Mouse (Mus musculus) CH12.LX (cell line): ENCODE results near the gene Ryr3. TPM values are rescaled to one million over a fixed set of nuclear protein-coding genes. Genes with fewer than 3 reads are reported as not detected.
A peak's percentile ranks its signal among the peaks of the same experiment; 100 is the strongest.

Experiments used
- DNase-seq: peaks from one replicate; pipeline ENCODE4 v3.0.0-alpha.2; 2013; ENCODE audit errors: extremely low read depth
- H3K27ac ChIP-seq: 2 replicates; pipeline ENCODE4 v1.5.1; 2012; ENCODE audit warnings: low read depth, mild to moderate bottlenecking, control low read depth, moderate library complexity; ENCODE audit not compliant: insufficient read depth
- H3K27me3 ChIP-seq: replicated peaks from 2 replicates; pipeline ENCODE3; 2012; ENCODE audit warnings: inconsistent platforms
- H3K36me3 ChIP-seq, 2 experiments: replicated peaks in 1 of 2; 2 replicates each; pipeline versions ENCODE3 to v1.6.1; 2012; ENCODE audit warnings: inconsistent platforms in 1 of 2, low read length in 1 of 2, mild to moderate bottlenecking in 1 of 2, mixed read lengths in 1 of 2, moderate library complexity in 1 of 2; ENCODE audit not compliant: control insufficient read depth in 1 of 2, insufficient read depth in 1 of 2
- H3K4me1 ChIP-seq, 2 experiments: 2 replicates each; pipeline ENCODE4 v1.6.1; 2012; ENCODE audit warnings: inconsistent platforms in 1 of 2, moderate library complexity in 1 of 2; ENCODE audit not compliant: insufficient read depth in 2 of 2, control insufficient read depth in 1 of 2
- H3K4me2 ChIP-seq: 2 replicates; pipeline ENCODE4 v1.6.1; 2012; ENCODE audit warnings: low read depth, mild to moderate bottlenecking, control low read depth; ENCODE audit not compliant: poor library complexity, insufficient read depth, severe bottlenecking
- H3K4me3 ChIP-seq, 3 experiments: fragments of 150-350 bp in 1 of 3; sonication (generic) in 1 of 3; replicated peaks in 1 of 3; 2 replicates each; pipeline versions ENCODE3 to v1.5.1; 2011 to 2012; ENCODE audit warnings: low read depth in 2 of 3, low read length in 2 of 3, mild to moderate bottlenecking in 2 of 3, moderate library complexity in 2 of 3, control low read depth in 1 of 3, improper control_type of control experiment in 1 of 3, inconsistent platforms in 1 of 3, mixed read lengths in 1 of 3; ENCODE audit not compliant: poor library complexity in 1 of 3
- H3K79me2 ChIP-seq: replicated peaks from 2 replicates; pipeline ENCODE4 v1.6.1; 2012; ENCODE audit warnings: mild to moderate bottlenecking, moderate library complexity; ENCODE audit not compliant: control insufficient read depth, poor library complexity, insufficient read depth, severe bottlenecking; ENCODE audit errors: extremely low read depth
- H3K9ac ChIP-seq: 2 replicates; pipeline ENCODE4 v1.6.1; 2012; ENCODE audit warnings: low read depth, mild to moderate bottlenecking, control low read depth, moderate library complexity; ENCODE audit not compliant: insufficient read depth
- H3K9me3 ChIP-seq: replicated peaks from 2 replicates; pipeline ENCODE3; 2012; ENCODE audit warnings: low read length, inconsistent platforms, mixed read lengths
- BHLHE40 ChIP-seq: IDR thresholded peaks from 2 replicates; pipeline ENCODE4 v1.6.1; 2011; ENCODE audit warnings: mild to moderate bottlenecking, low read depth, low read length, improper control_type of control experiment
- CHD1 ChIP-seq: IDR thresholded peaks from 2 replicates; pipeline ENCODE4 v1.6.1; 2012; ENCODE audit warnings: low read depth, low read length, improper control_type of control experiment, inconsistent platforms
- CHD2 ChIP-seq: IDR thresholded peaks from 2 replicates; pipeline ENCODE4 v1.6.1; 2011; ENCODE audit warnings: low read length, improper control_type of control experiment
- ELF1 ChIP-seq: IDR thresholded peaks from 2 replicates; pipeline ENCODE4 v1.6.1; 2014; ENCODE audit warnings: low read depth, mild to moderate bottlenecking, inconsistent platforms, low read length, improper control_type of control experiment
- EP300 ChIP-seq: IDR thresholded peaks from 2 replicates; pipeline ENCODE4 v1.6.1; 2011; ENCODE audit warnings: low read length, improper control_type of control experiment
- ETS1 ChIP-seq: conservative IDR thresholded peaks from 2 replicates; pipeline ENCODE4 v1.6.1; 2012; ENCODE audit warnings: low read depth, mild to moderate bottlenecking, inconsistent platforms, low read length, improper control_type of control experiment, moderate library complexity
- IRF4 ChIP-seq: IDR thresholded peaks from 2 replicates; pipeline ENCODE4 v1.6.1; 2014; ENCODE audit warnings: low read depth, mild to moderate bottlenecking, inconsistent platforms, low read length, improper control_type of control experiment
- JUN ChIP-seq: IDR thresholded peaks from 2 replicates; pipeline ENCODE4 v1.6.1; 2011; ENCODE audit warnings: low read depth, mild to moderate bottlenecking, low read length, improper control_type of control experiment, moderate library complexity; ENCODE audit not compliant: insufficient read depth
- JUND ChIP-seq: conservative IDR thresholded peaks from 2 replicates; pipeline ENCODE4 v1.6.1; 2011; ENCODE audit warnings: low read depth, low read length, improper control_type of control experiment
- MAX ChIP-seq: IDR thresholded peaks from 2 replicates; pipeline ENCODE4 v1.6.1; 2011; ENCODE audit warnings: low read length, improper control_type of control experiment
- MEF2A ChIP-seq: IDR thresholded peaks from 2 replicates; pipeline ENCODE4 v1.6.1; 2014; ENCODE audit warnings: low read depth, mild to moderate bottlenecking, inconsistent platforms, low read length, improper control_type of control experiment, borderline replicate concordance
- MXI1 ChIP-seq: IDR thresholded peaks from 2 replicates; pipeline ENCODE4 v1.6.1; 2011; ENCODE audit warnings: mild to moderate bottlenecking, low read depth, low read length, improper control_type of control experiment
- MYC ChIP-seq: IDR thresholded peaks from 2 replicates; pipeline ENCODE4 v1.6.1; 2011; ENCODE audit warnings: low read depth, mild to moderate bottlenecking, improper control_type of control experiment, low read length
- NELFE ChIP-seq: IDR thresholded peaks from 2 replicates; pipeline ENCODE4 v1.6.1; 2011; ENCODE audit warnings: low read depth, low read length, improper control_type of control experiment
- PAX5 ChIP-seq: IDR thresholded peaks from 2 replicates; pipeline ENCODE4 v1.6.1; 2012; ENCODE audit warnings: low read length, inconsistent platforms, mixed read lengths
- POLR2A ChIP-seq: IDR thresholded peaks from 2 replicates; pipeline ENCODE4 v1.6.1; 2011; ENCODE audit warnings: low read depth, mild to moderate bottlenecking, improper control_type of control experiment, low read length
- POLR2AphosphoS2 ChIP-seq: IDR thresholded peaks from 2 replicates; pipeline ENCODE4 v1.6.1; 2011; ENCODE audit warnings: low read depth, low read length, improper control_type of control experiment
- RCOR1 ChIP-seq: conservative IDR thresholded peaks from 2 replicates; pipeline ENCODE4 v1.6.1; 2012; ENCODE audit warnings: low read depth, mild to moderate bottlenecking, inconsistent platforms, low read length, improper control_type of control experiment
- SMC3 ChIP-seq: IDR thresholded peaks from 2 replicates; pipeline ENCODE4 v1.6.1; 2011; ENCODE audit warnings: low read depth, low read length, improper control_type of control experiment
- UBTF ChIP-seq: IDR thresholded peaks from 2 replicates; pipeline ENCODE4 v1.6.1; 2012; ENCODE audit warnings: low read depth, mild to moderate bottlenecking, inconsistent platforms, low read length, improper control_type of control experiment, moderate library complexity
- USF1 ChIP-seq: IDR thresholded peaks from 2 replicates; pipeline ENCODE4 v1.6.1; 2014; ENCODE audit warnings: low read depth, mild to moderate bottlenecking, inconsistent platforms, low read length, improper control_type of control experiment
- USF2 ChIP-seq: conservative IDR thresholded peaks from 2 replicates; pipeline ENCODE4 v1.6.1; 2011; ENCODE audit warnings: low read depth, low read length, improper control_type of control experiment
- ZNF384 ChIP-seq: IDR thresholded peaks from 2 replicates; pipeline ENCODE4 v1.6.1; 2012; ENCODE audit warnings: low read depth, low read length, improper control_type of control experiment, inconsistent platforms
- dilution Hi-C: fragments of 300-500 bp; cut with MboI; formaldehyde crosslinking; loops from 2 replicates; pipeline ENCODE4 v1.14.3; 2020; ENCODE audit warnings: low sequenced_read_pairs; ENCODE audit not compliant: extremely low pct_unique_long_range_greater_than_20kb, extremely low pct_ligation_motif_present
- in situ Hi-C: fragments of 300-500 bp; cut with MboI; formaldehyde crosslinking; loops from 3 replicates; pipeline ENCODE4 v1.14.3; 2019; ENCODE audit warnings: low sequenced_read_pairs, low pct_ligation_motif_present, low pct_unique_long_range_greater_than_20kb, mixed read lengths
- polyA plus RNA-seq: library from polyadenylated mRNA; unstranded; fragments of >175 nt; gene quantifications from 2 replicates; pipeline ENCODE4 v1.2.1, GENCODE M21; 2012; ENCODE audit warnings: low read depth; ENCODE audit not compliant: insufficient read length
- total RNA-seq, 2 experiments: library from RNA; depleted of rRNA; stranded (reverse); fragments of 300-350 nt in 1 of 2; fragments of >200 nt in 1 of 2; gene quantifications; 2 replicates each; pipeline ENCODE4 v1.2.3; 2012 to 2014

Ryr3 gene
- total and polyA plus RNA-seq, 3 experiments, result 0.08 to 0.40 (median 0.16) TPM

DNA sequence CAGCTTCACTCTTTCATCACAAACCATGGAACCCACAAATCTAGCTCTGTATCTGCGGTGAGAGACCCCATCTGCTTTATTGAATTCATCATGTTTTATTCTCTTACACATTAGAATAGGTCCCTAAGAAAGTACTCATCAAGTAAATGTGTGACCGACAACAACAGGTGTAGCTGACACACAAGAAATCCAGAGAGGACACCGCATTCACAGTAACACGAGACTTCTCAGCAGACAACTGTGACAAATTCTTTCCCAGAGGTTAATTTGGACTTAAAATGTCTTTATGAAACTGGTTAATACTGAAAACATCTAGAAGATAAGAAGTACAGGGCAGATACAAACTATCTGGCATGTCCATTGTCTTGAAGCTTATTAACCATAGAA is 101.0 kb downstream of the Ryr3 start:
- H3K4me1 ChIP-seq, result peaks cover 4 to 33% of the 10 kb centered on the region in 2 experiments; a peak in 3 of 4 replicates
- H3K4me3 ChIP-seq, result no peak overlapping the region
- no peak overlapping the region for H3K9ac ChIP-seq
- TF ChIP-seq POLR2AphosphoS2, result no peak
- no peak for TF ChIP-seq SMC3
- TF ChIP-seq CHD1, result no peak
- no peak for TF ChIP-seq ETS1
- no peak for TF ChIP-seq CHD2
- no peak for TF ChIP-seq POLR2A
- TF ChIP-seq ZNF384, result no peak
- no peak for TF ChIP-seq UBTF
- TF ChIP-seq NELFE, result no peak
- no peak for TF ChIP-seq JUN
- TF ChIP-seq MXI1, result no peak
- TF ChIP-seq USF1, result no peak
- no peak for TF ChIP-seq BHLHE40
- no peak for TF ChIP-seq IRF4
- TF ChIP-seq MYC, result no peak
- TF ChIP-seq USF2, result no peak
- no peak for TF ChIP-seq MAX
- no peak for TF ChIP-seq RCOR1
- TF ChIP-seq PAX5, result no peak
- no peak overlapping the region for H3K27ac ChIP-seq
- in situ Hi-C loops (no loop called here), dilution Hi-C loops (no loop called here)
- no peaks in the 10 kb centered on the region for H3K27me3 ChIP-seq
- H3K4me2 ChIP-seq, result no peak overlapping the region
- DNase-seq, result no peak
- no peaks in the 10 kb centered on the region for H3K9me3 ChIP-seq
- no peaks in the 10 kb centered on the region for H3K79me2 ChIP-seq
- no peaks in the 10 kb centered on the region for H3K36me3 ChIP-seq

DNA sequence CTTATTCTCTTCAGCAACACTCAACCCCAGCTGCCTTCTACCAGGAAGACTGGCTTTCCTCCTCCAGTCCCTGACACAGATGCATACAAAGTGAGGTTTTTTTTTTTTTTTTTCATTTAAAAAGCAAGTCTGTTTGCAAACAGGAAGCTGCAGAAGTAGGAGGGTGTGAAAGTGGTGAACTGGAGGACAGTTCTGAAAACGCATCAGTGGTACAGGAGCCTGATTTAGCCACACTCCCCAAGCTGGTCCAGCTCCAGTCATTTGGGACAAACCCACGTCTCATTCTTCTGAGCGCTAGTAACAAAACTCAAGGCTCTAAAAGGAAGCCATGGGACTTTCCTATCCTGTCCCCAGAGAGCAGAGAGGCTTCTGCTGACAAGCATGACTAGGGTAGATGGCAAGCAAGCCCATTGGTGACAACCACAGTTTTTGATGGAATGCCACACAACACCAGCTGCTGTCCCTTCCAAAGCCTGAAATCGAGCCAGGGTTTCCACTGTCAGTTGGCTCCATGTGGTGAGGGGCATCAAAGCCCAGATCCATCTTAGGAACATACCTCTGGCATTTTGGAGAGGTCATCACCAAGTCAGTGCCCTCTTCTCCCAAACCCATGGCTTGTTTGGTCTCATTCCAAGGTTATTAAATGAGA is 101.5 kb downstream of the Ryr3 start:
- Histone ChIP-seq H3K79me2 (no peaks in the 10 kb centered on the region), H3K4me1 (peaks cover 4 to 33% of the 10 kb centered on the region in 2 experiments; a peak in 3 of 4 replicates), H3K4me3 (no peak overlapping the region), H3K9ac (no peak overlapping the region), H3K9me3 (no peaks in the 10 kb centered on the region), H3K4me2 (peak overlapping the region; percentile 34; the same call in 1 of the 2 replicates), H3K27me3 (no peaks in the 10 kb centered on the region), H3K27ac (no peak overlapping the region), H3K36me3 (no peaks in the 10 kb centered on the region)
- dilution Hi-C loops (no loop called here), in situ Hi-C loops (no loop called here)
- TF ChIP-seq ELF1 (0 out of 2 replicates have a peak, but pooled peaks have one; percentile 19), ZNF384 (peak; percentile 84), MEF2A (peak; percentile 61; the same call in 1 of the 2 replicates), BHLHE40 (0 out of 2 replicates have a peak, but pooled peaks have one; percentile 9), EP300 (peak; percentile 36; the same call in 1 of the 2 replicates), JUND (no peak), JUN (no peak)
- peak; percentile 82 for DNase-seq
